Mouse (Mus musculus) central nervous system, embryonic 14 days (tissue): ENCODE data around the gene Ahr. TPM values are rescaled to one million over a fixed set of nuclear protein-coding genes. Genes with fewer than 3 reads are reported as not detected.

Experiments
- polyA plus RNA-seq: library from polyadenylated mRNA; depleted of rRNA; stranded (reverse); fragments of >200 nt; gene quantifications from 2 replicates; pipeline ENCODE4 v1.2.3, GENCODE M21; 2012; rRNA removed

Gene Ahr
- 2.0 and 4.4 TPM in 2 replicates for polyA plus RNA-seq

GRCm38 (mm10) chr12:35534754-35535236 lies at the start of gene Ahr:
Gene Ahr, minus strand, starts transcription at chr12:35535038.

